In genomic region chr10:78245225-78245547, GRCm38 (mm10) we compare ENCODE assay signal across 8 mouse cellular contexts. TPM values are rescaled to one million over a fixed set of nuclear protein-coding genes. Genes with fewer than 3 reads are reported as not detected.
DNase-seq lines count a peak whose midpoint lies in the region; ATAC-seq and TF ChIP-seq lines count a peak whose summit lies in the region.

No protein-coding gene starts in this region.

- ATAC-seq in hindbrain, embryonic 13.5 days (ENCODE audit: low FRiP score): no peak; the same call in 1 of the 2 replicates
- no peak for ATAC-seq in midbrain, embryonic 14.5 days (ENCODE audit: low FRiP score, low TSS enrichment)

- no peak for TF ChIP-seq POLR2A in kidney, adult 2 months (IDR thresholded peaks at IDR 0.05; ENCODE audit: low read depth, low read length)

- H3K9ac ChIP-seq in hindbrain, embryonic 13.5 days: peak overlapping the region; percentile 92
- peak overlapping the region; percentile 85 for H3K9ac ChIP-seq in midbrain, embryonic 14.5 days (replicated peaks; ENCODE audit: low read length)

- no peaks in the 10 kb centered on the region for H3K36me3 ChIP-seq in kidney, adult 2 months (ENCODE audit: control insufficient read depth, insufficient read depth, low read length)
- peaks cover 7% of the 10 kb centered on the region; the same call in 1 of the 2 replicates for H3K36me3 ChIP-seq in hindbrain, embryonic 13.5 days
- H3K36me3 ChIP-seq in midbrain, embryonic 14.5 days (ENCODE audit: control insufficient read depth, insufficient read depth, low read length): no peaks in the 10 kb centered on the region

- TF ChIP-seq CTCF in kidney, adult 2 months (conservative IDR thresholded peaks at IDR 0.05; ENCODE audit: insufficient read depth, insufficient read length, low read depth, low read length): no peak

- WGBS in kidney, adult 2 months: 17% methylated on average over 7 of the region's 7 CpGs
- 20% methylated on average over 7 of the region's 7 CpGs for WGBS in hindbrain, embryonic 13.5 days
- 22% methylated on average over 7 of the region's 7 CpGs for WGBS in midbrain, embryonic 14.5 days

- peaks cover 7% of the 10 kb centered on the region; the same call in 1 of the 2 replicates for H3K4me1 ChIP-seq in kidney, adult 2 months (ENCODE audit: control insufficient read depth, insufficient read depth, low read length)
- peaks cover 23% of the 10 kb centered on the region for H3K4me1 ChIP-seq in hindbrain, embryonic 13.5 days (replicated peaks)
- peaks cover 15% of the 10 kb centered on the region for H3K4me1 ChIP-seq in midbrain, embryonic 14.5 days (ENCODE audit: control insufficient read depth, insufficient read depth, low read length)

- no peak for DNase-seq in kidney, adult 2 months
- DNase-seq in kidney, adult 18-20 months: no peak
- peak; percentile 14 for DNase-seq in brain, embryonic 18.5 days (ENCODE audit: low read depth, low spot score)
- DNase-seq in midbrain, embryonic 14.5 days: no peak
- no peak for DNase-seq in urinary bladder, postnatal 4 days (ENCODE audit: low spot score in 2 of 2)
- DNase-seq in urinary bladder, adult 18-20 months (ENCODE audit: low spot score in 2 of 2): no peak
- no peak for DNase-seq in thymus, postnatal 10 days (ENCODE audit: low spot score in 2 of 2)

- no peaks in the 10 kb centered on the region for H3K9me3 ChIP-seq in hindbrain, embryonic 13.5 days
- no peaks in the 10 kb centered on the region for H3K9me3 ChIP-seq in midbrain, embryonic 14.5 days (ENCODE audit: control insufficient read depth, low read length)

- H3K4me2 ChIP-seq in hindbrain, embryonic 13.5 days: peak overlapping the region; percentile 92
- peak overlapping the region; percentile 73 for H3K4me2 ChIP-seq in midbrain, embryonic 14.5 days (ENCODE audit: low read length)

- peak overlapping the region; percentile 67; the same call in 1 of the 2 replicates for H3K27ac ChIP-seq in kidney, adult 2 months (ENCODE audit: insufficient read depth, low read depth, low read length)
- H3K27ac ChIP-seq in hindbrain, embryonic 13.5 days: peak overlapping the region; percentile 92
- H3K27ac ChIP-seq in midbrain, embryonic 14.5 days (replicated peaks; ENCODE audit: low read depth, low read length): peak overlapping the region; percentile 86

- no peaks in the 10 kb centered on the region for H3K27me3 ChIP-seq in kidney, adult 2 months (replicated peaks; ENCODE audit: control insufficient read depth, insufficient read depth, low read length)
- no peaks in the 10 kb centered on the region for H3K27me3 ChIP-seq in hindbrain, embryonic 13.5 days
- H3K27me3 ChIP-seq in midbrain, embryonic 14.5 days (ENCODE audit: control insufficient read depth, insufficient read depth, low read length): no peaks in the 10 kb centered on the region

- peak overlapping the region; percentile 79 for H3K4me3 ChIP-seq in kidney, adult 2 months (ENCODE audit: insufficient read depth, low read depth, low read length)
- H3K4me3 ChIP-seq in hindbrain, embryonic 13.5 days: peak overlapping the region; percentile 93
- peak overlapping the region; percentile 72 for H3K4me3 ChIP-seq in midbrain, embryonic 14.5 days (replicated peaks; ENCODE audit: low read depth, low read length)

RNA-seq across cellular contexts. Expression of gene Trappc10, which starts 0.7 kb away (rescaled TPM):
- 45.0 and 57.5 TPM in 2 replicates for polyA plus RNA-seq in kidney, adult 2 months (2012; rRNA removed)
- polyA plus RNA-seq in hindbrain, embryonic 13.5 days (2015; fragmentation: Nextera tagmentation; extraction: Ambion mirVana): 23.1 and 24.7 TPM in 2 replicates
- polyA plus RNA-seq in midbrain, embryonic 14.5 days (2014; fragmentation: Nextera tagmentation; extraction: Ambion mirVana): 33.4 and 37.2 TPM in 2 replicates
